Mouse (Mus musculus) heart, postnatal 0 days (tissue): ENCODE data around the gene Atp23.

Experiments used
- CTCF ChIP-seq: IDR thresholded peaks from 2 replicates; pipeline ENCODE4 v1.5.1; 2016; ENCODE audit warnings: antibody characterized with exemption, control low read depth, low read depth
- EP300 ChIP-seq: IDR thresholded peaks from 2 replicates; pipeline ENCODE4 v1.6.1; 2016; ENCODE audit warnings: antibody characterized with exemption, low read depth

- TF ChIP-seq EP300 (no peak), CTCF (no peak)
Measured at GRCm38 (mm10) chr10:126911479-126911878, 10.3 kb upstream of the Atp23 start.
